Mouse (Mus musculus): Measurements from ENCODE around the gene Shoc2.

GRCm38 (mm10) chr19:54076362-54077349, 132.6 kb downstream of the Shoc2 start:
- TF ChIP-seq CTCF (conservative IDR thresholded peaks at IDR 0.05; ENCODE audit: low read length), result no peak
- no peak for TF ChIP-seq POU5F1 (IDR thresholded peaks at IDR 0.05; ENCODE audit: borderline replicate concordance, low read length)
- TF ChIP-seq NANOG (IDR thresholded peaks at IDR 0.05; ENCODE audit: borderline replicate concordance, low read length), result no peak

All from E14TG2a.4 (cell line).